Comparison of ENCODE assay signal across 18 mouse cellular contexts in genomic region chr7:80435594-80435993, GRCm38 (mm10). TPM values are rescaled to one million over a fixed set of nuclear protein-coding genes. Genes with fewer than 3 reads are reported as not detected.
DNase-seq lines count a peak whose midpoint lies in the region; ATAC-seq and TF ChIP-seq lines count a peak whose summit lies in the region.
"Had no signal": no experiment of that assay in that cellular context is flagged by ENCODE, and none has a peak within 500 bp of the region (broad histone marks: within the 10 kb centered on the region; RNA-seq: fewer than 3 reads in every experiment).

No protein-coding gene starts in this region.

- peaks cover 15% of the 10 kb centered on the region for H3K4me1 ChIP-seq in heart, embryonic 16.5 days (ENCODE audit: control insufficient read depth, insufficient read depth, low read length)
- peaks cover 6% of the 10 kb centered on the region for H3K4me1 ChIP-seq in small intestine, adult 2 months (ENCODE audit: control insufficient read depth, insufficient read depth, insufficient read length, low read length)
- H3K4me1 ChIP-seq in forebrain, postnatal 0 days (ENCODE audit: insufficient read depth): 0 out of 2 replicates have a peak, but pooled peaks cover 2% of the 10 kb centered on the region

- no peaks in the 10 kb centered on the region for H3K27me3 ChIP-seq in heart, embryonic 16.5 days (ENCODE audit: control insufficient read depth, insufficient read depth, low read length)
- H3K27me3 ChIP-seq in small intestine, adult 2 months (ENCODE audit: control insufficient read depth, insufficient read depth, low read length): no peaks in the 10 kb centered on the region
- no peaks in the 10 kb centered on the region for H3K27me3 ChIP-seq in forebrain, postnatal 0 days (ENCODE audit: insufficient read depth, low read length)
- H3K27me3 ChIP-seq: embryonic facial prominence, embryonic 13.5 days; neural tube, embryonic 15.5 days had no signal

- no peak overlapping the region for H3K9ac ChIP-seq in heart, embryonic 16.5 days (ENCODE audit: low read length)
- no peak overlapping the region for H3K9ac ChIP-seq in forebrain, postnatal 0 days
- H3K9ac ChIP-seq: embryonic facial prominence, embryonic 13.5 days; hindbrain, embryonic 14.5 days; neural tube, embryonic 15.5 days had no signal

- no peak for TF ChIP-seq CTCF in small intestine, adult 2 months (IDR thresholded peaks at IDR 0.05; ENCODE audit: extremely low read depth, insufficient read length, insufficient replicate concordance, low read depth, low read length)
- TF ChIP-seq CTCF in forebrain, postnatal 0 days (IDR thresholded peaks at IDR 0.05; ENCODE audit: low read depth): no peak

- H3K4me3 ChIP-seq in heart, embryonic 16.5 days (ENCODE audit: low read length): no peak overlapping the region
- H3K4me3 ChIP-seq in small intestine, adult 2 months (ENCODE audit: low read depth, low read length): no peak overlapping the region
- no peak overlapping the region for H3K4me3 ChIP-seq in forebrain, postnatal 0 days (ENCODE audit: low read depth, low read length)
- H3K4me3 ChIP-seq: embryonic facial prominence, embryonic 13.5 days; midbrain, embryonic 10.5 days; neural tube, embryonic 15.5 days had no signal

- H3K27ac ChIP-seq in heart, embryonic 16.5 days (ENCODE audit: low read length): no peak overlapping the region
- peak overlapping the region; percentile 21; the same call in 1 of the 2 replicates for H3K27ac ChIP-seq in small intestine, adult 2 months (ENCODE audit: insufficient read depth, low read depth, low read length)
- H3K27ac ChIP-seq in forebrain, postnatal 0 days (ENCODE audit: low read depth, low read length): no peak overlapping the region
- H3K27ac ChIP-seq: embryonic facial prominence, embryonic 13.5 days; hindbrain, embryonic 14.5 days; midbrain, embryonic 10.5 days; neural tube, embryonic 15.5 days had no signal

- H3K4me2 ChIP-seq in heart, embryonic 16.5 days (ENCODE audit: low read depth, low read length): no peak overlapping the region
- H3K4me2 ChIP-seq in forebrain, postnatal 0 days (ENCODE audit: low read depth): no peak overlapping the region
- H3K4me2 ChIP-seq: embryonic facial prominence, embryonic 13.5 days; hindbrain, embryonic 14.5 days; liver, embryonic 11.5 days; neural tube, embryonic 15.5 days had no signal

- no peaks in the 10 kb centered on the region for H3K9me3 ChIP-seq in heart, embryonic 16.5 days (replicated peaks; ENCODE audit: control insufficient read depth, low read length)
- no peaks in the 10 kb centered on the region for H3K9me3 ChIP-seq in forebrain, postnatal 0 days (ENCODE audit: low read length)
- H3K9me3 ChIP-seq: embryonic facial prominence, embryonic 13.5 days; midbrain, embryonic 10.5 days; neural tube, embryonic 15.5 days had no signal

- 0 out of 2 replicates have a peak, but pooled peaks have one; percentile 56 for ATAC-seq in heart, embryonic 16.5 days (replicated peaks; ENCODE audit: extremely low read depth, insufficient read depth, low FRiP score)
- ATAC-seq in forebrain, postnatal 0 days: no peak

- WGBS in heart, embryonic 16.5 days: 44% methylated on average over 3 of the region's 3 CpGs
- WGBS in small intestine, adult 2 months: 54% methylated on average over 3 of the region's 3 CpGs
- WGBS in forebrain, postnatal 0 days: 89% methylated on average over 3 of the region's 3 CpGs

- peak; percentile 67 for DNase-seq in adrenal gland, adult 2 months
- no peak for DNase-seq in adrenal gland, postnatal 4 days (ENCODE audit: low spot score in 2 of 2)
- DNase-seq in heart, adult 8-10 months (ENCODE audit: low spot score): no peak
- DNase-seq in NIH3T3 (ENCODE audit: low read depth): peak; percentile 57
- no peak for DNase-seq in forebrain, postnatal 0 days
- no peak for DNase-seq in layer of hippocampus, postnatal 36 days
- DNase-seq: cerebellum, adult 18-20 months; kidney, adult 18-20 months; kidney, postnatal 25 days; spleen, adult 18-20 months; thymus, postnatal 25 days had no signal

- TF ChIP-seq POLR2A in small intestine, adult 2 months (IDR thresholded peaks at IDR 0.05; ENCODE audit: low read depth, low read length): no peak

- H3K36me3 ChIP-seq in heart, embryonic 16.5 days (ENCODE audit: control insufficient read depth, insufficient read depth): no peaks in the 10 kb centered on the region
- H3K36me3 ChIP-seq in small intestine, adult 2 months (ENCODE audit: control insufficient read depth, insufficient read depth, low read length): no peaks in the 10 kb centered on the region
- no peaks in the 10 kb centered on the region for H3K36me3 ChIP-seq in forebrain, postnatal 0 days (ENCODE audit: insufficient read depth)
- H3K36me3 ChIP-seq: embryonic facial prominence, embryonic 13.5 days; midbrain, embryonic 10.5 days; neural tube, embryonic 15.5 days had no signal

RNA-seq across cellular contexts. Expression of gene Furin, which starts 30.4 kb away (rescaled TPM):
- total RNA-seq in adrenal gland, adult 2 months (2021): 100 to 1,000 TPM; 158 to 185 TPM
- polyA plus RNA-seq in adrenal gland, adult 2 months (2012; rRNA removed): 225 and 227 TPM in 2 replicates
- total RNA-seq in adrenal gland, postnatal 4 days (2021): 100 to 1,000 TPM; 137 to 140 TPM
- 11.0 and 14.3 TPM in 2 replicates for polyA plus RNA-seq in heart, embryonic 16.5 days (2015; fragmentation: Nextera tagmentation; extraction: Ambion mirVana)
- 100 to 1,000 TPM in 2 of 4 experiments, 10 to 100 TPM in 2; 91.9 to 122 (median 99.2) TPM for total RNA-seq in heart, adult 8-10 months (2022)
- polyA plus RNA-seq in small intestine, adult 2 months (2012; rRNA removed): 75.2 and 117 TPM in 2 replicates
- total RNA-seq in forebrain, postnatal 0 days (2014; rRNA removed): 16.9 and 21.8 TPM in 2 replicates
- 6.8 and 7.7 TPM in 2 replicates for polyA plus RNA-seq in forebrain, postnatal 0 days (2015; fragmentation: Nextera tagmentation; extraction: Ambion mirVana)
- total RNA-seq in layer of hippocampus, postnatal 36 days (2021): 10 to 100 TPM; 39.7 to 45.4 TPM

RNA-seq across cellular contexts. Expression of gene Fes, which starts 47.8 kb away (rescaled TPM):
- 10 to 100 TPM in 1 of 2 experiments, 1 to 10 TPM in 1; 7.9 to 13.0 TPM for total RNA-seq in adrenal gland, adult 2 months (2021)
- 13.1 and 14.8 TPM in 2 replicates for polyA plus RNA-seq in adrenal gland, adult 2 months (2012; rRNA removed)
- 10 to 100 TPM; 19.3 to 21.1 TPM for total RNA-seq in adrenal gland, postnatal 4 days (2021)
- 14.1 and 15.4 TPM in 2 replicates for polyA plus RNA-seq in heart, embryonic 16.5 days (2015; fragmentation: Nextera tagmentation; extraction: Ambion mirVana)
- total RNA-seq in heart, adult 8-10 months (2022): 10 to 100 TPM in 2 of 4 experiments, 1 to 10 TPM in 2; 6.4 to 13.5 (median 9.1) TPM
- 15.2 and 16.6 TPM in 2 replicates for polyA plus RNA-seq in small intestine, adult 2 months (2012; rRNA removed)
- total RNA-seq in forebrain, postnatal 0 days (2014; rRNA removed): 4.5 and 6.4 TPM in 2 replicates
- 2.5 and 2.8 TPM in 2 replicates for polyA plus RNA-seq in forebrain, postnatal 0 days (2015; fragmentation: Nextera tagmentation; extraction: Ambion mirVana)
- total RNA-seq in layer of hippocampus, postnatal 36 days (2021): 1 to 10 TPM; 5.5 to 7.8 TPM

Comparison
In these comparisons a context has a peak if more than half of its experiments do, and no peak if none do; other contexts are left out.
1. DNase-seq: peak in adrenal gland, adult 2 months (single experiment) and NIH3T3 (single experiment); none in adrenal gland, postnatal 4 days (0 of 2), heart, adult 8-10 months (single experiment), forebrain, postnatal 0 days (single experiment) and layer of hippocampus, postnatal 36 days (0 of 2).